Mouse (Mus musculus) ES-Bruce4 (cell line): ENCODE measurements around the gene Smarca4.

ENCODE experiments used
- CTCF ChIP-seq: IDR thresholded peaks from one replicate; pipeline ENCODE4 v1.8.1; 2011; ENCODE audit warnings: low read depth, low read length
- EP300 ChIP-seq: IDR thresholded peaks from 2 replicates; pipeline ENCODE4 v1.6.1; 2011; ENCODE audit warnings: low read depth, low read length; ENCODE audit not compliant: insufficient read depth
- POLR2A ChIP-seq: IDR thresholded peaks from one replicate; pipeline ENCODE4 v1.8.1; 2011; ENCODE audit warnings: low read length; ENCODE audit not compliant: insufficient read depth

GRCm38 (mm10) chr9:21692491-21692890, 76.5 kb downstream of the Smarca4 start:
- no peak for TF ChIP-seq POLR2A
- TF ChIP-seq CTCF = no peak
- no peak for TF ChIP-seq EP300
